Mouse (Mus musculus): Measurements from ENCODE around the gene Cdkn2aipnl.

The Cdkn2aipnl gene

GRCm38 (mm10) chr11:51967443-51968401 is at the start of gene Cdkn2aipnl:
Gene Cdkn2aipnl (plus strand): TSS chr11:51967661.
- peak; percentile 84 for DNase-seq (ENCODE audit: low read depth, low spot score)

- no peak for DNase-seq (ENCODE audit: low read depth, low spot score)
These were observed 49.5 kb upstream of the Cdkn2aipnl start for GRCm38 (mm10) chr11:51917951-51918350.

- no peak for DNase-seq (ENCODE audit: low read depth, low spot score)
These were observed 48.9 kb upstream of the Cdkn2aipnl start for GRCm38 (mm10) chr11:51918576-51918975.

- no peak for DNase-seq (ENCODE audit: low read depth, low spot score)
These were observed 45.9 kb upstream of the Cdkn2aipnl start for GRCm38 (mm10) chr11:51921355-51922125.

- DNase-seq (ENCODE audit: low read depth, low spot score), result no peak
These were observed 45.0 kb upstream of the Cdkn2aipnl start for GRCm38 (mm10) chr11:51922421-51922841.

GRCm38 (mm10) chr11:51925595-51925994 is 41.9 kb upstream of the Cdkn2aipnl start:
- no peak for DNase-seq (ENCODE audit: low read depth, low spot score)

- no peak for DNase-seq (ENCODE audit: low read depth, low spot score)
These were observed 41.1 kb upstream of the Cdkn2aipnl start for GRCm38 (mm10) chr11:51926385-51926784.

- DNase-seq (ENCODE audit: low read depth, low spot score), result no peak
These were observed 40.4 kb upstream of the Cdkn2aipnl start for GRCm38 (mm10) chr11:51927106-51927505.

- no peak for DNase-seq (ENCODE audit: low read depth, low spot score)
These were observed 36.3 kb upstream of the Cdkn2aipnl start for GRCm38 (mm10) chr11:51931138-51931537.

- no peak for DNase-seq (ENCODE audit: low read depth, low spot score)
These were observed 35.7 kb upstream of the Cdkn2aipnl start for GRCm38 (mm10) chr11:51931790-51932189.

GRCm38 (mm10) chr11:51934230-51934629 is 33.2 kb upstream of the Cdkn2aipnl start:
- no peak for DNase-seq (ENCODE audit: low read depth, low spot score)

- DNase-seq (ENCODE audit: low read depth, low spot score), result no peak
These were observed 31.6 kb upstream of the Cdkn2aipnl start for GRCm38 (mm10) chr11:51935636-51936434.

- no peak for DNase-seq (ENCODE audit: low read depth, low spot score)
These were observed 30.1 kb upstream of the Cdkn2aipnl start for GRCm38 (mm10) chr11:51937361-51937781.

GRCm38 (mm10) chr11:51938817-51939589 is 28.5 kb upstream of the Cdkn2aipnl start:
- no peak for DNase-seq (ENCODE audit: low read depth, low spot score)

- no peak for DNase-seq (ENCODE audit: low read depth, low spot score)
These were observed 27.9 kb upstream of the Cdkn2aipnl start for GRCm38 (mm10) chr11:51939590-51939955.

- no peak for DNase-seq (ENCODE audit: low read depth, low spot score)
These were observed 26.9 kb upstream of the Cdkn2aipnl start for GRCm38 (mm10) chr11:51940511-51940955.

- DNase-seq (ENCODE audit: low read depth, low spot score), result no peak
These were observed 24.6 kb upstream of the Cdkn2aipnl start for GRCm38 (mm10) chr11:51942602-51943499.

- DNase-seq (ENCODE audit: low read depth, low spot score), result no peak
These were observed 24.0 kb upstream of the Cdkn2aipnl start for GRCm38 (mm10) chr11:51943500-51943841.

GRCm38 (mm10) chr11:51944239-51944638 is 23.2 kb upstream of the Cdkn2aipnl start:
- no peak for DNase-seq (ENCODE audit: low read depth, low spot score)

GRCm38 (mm10) chr11:51945548-51945947 is 21.9 kb upstream of the Cdkn2aipnl start:
- peak; percentile 82 for DNase-seq (ENCODE audit: low read depth, low spot score)

Data from telencephalon, adult 2 months (tissue).